Mouse (Mus musculus): ENCODE measurements around the gene Gm8439.

- no peak for TF ChIP-seq MYOD1 (IDR thresholded peaks at IDR 0.05; ENCODE audit: control insufficient read depth in 1 of 3, insufficient read length in 2 of 3, low read depth in 2 of 3)
- TF ChIP-seq POLR2A (IDR thresholded peaks at IDR 0.05; ENCODE audit: insufficient read length, low read depth): no peak
- no peak for TF ChIP-seq MAX (IDR thresholded peaks at IDR 0.05; ENCODE audit: low read depth)
- TF ChIP-seq POLR2AphosphoS2 (IDR thresholded peaks at IDR 0.05; ENCODE audit: insufficient read length, low read depth): no peak
- TF ChIP-seq TCF3 (IDR thresholded peaks at IDR 0.05; ENCODE audit: insufficient read length, low read depth): no peak
- TF ChIP-seq E2F4 (IDR thresholded peaks at IDR 0.05; ENCODE audit: insufficient read depth): no peak
- no peak for TF ChIP-seq TCF12 (IDR thresholded peaks at IDR 0.05; ENCODE audit: insufficient read depth, poor library complexity, severe bottlenecking)
- TF ChIP-seq MYOG (IDR thresholded peaks at IDR 0.05; ENCODE audit: control insufficient read depth in 1 of 3, insufficient read depth in 1 of 3, insufficient read length in 2 of 3, low read depth in 2 of 3): no peak
- TF ChIP-seq CEBPB (IDR thresholded peaks at IDR 0.05; ENCODE audit: insufficient read depth, poor library complexity, severe bottlenecking): no peak
- no peak for TF ChIP-seq REST (IDR thresholded peaks at IDR 0.05; ENCODE audit: insufficient read depth, insufficient read length)
Observed at GRCm38 (mm10) chr4:120571070-120571464, 17.5 kb upstream of the Gm8439 start.
